Mouse (Mus musculus) lung, adult 2 months (tissue): ENCODE data around the gene Gimap4.

ENCODE experiments used
- CTCF ChIP-seq: fragments of 200-500 bp; IDR thresholded peaks from 2 replicates; pipeline ENCODE4 v1.5.1; 2011; ENCODE audit warnings: mild to moderate bottlenecking, low read length, control low read depth; ENCODE audit not compliant: insufficient read depth
- POLR2A ChIP-seq: fragments of 200-500 bp; IDR thresholded peaks from 2 replicates; pipeline ENCODE4 v1.6.1; 2011; ENCODE audit warnings: low read depth, mild to moderate bottlenecking, control low read depth, low read length, borderline replicate concordance; ENCODE audit errors: extremely low read depth

GRCm38 (mm10) chr6:48675931-48676859 is 8.2 kb upstream of the Gimap4 start, which contains the start of gene Gimap9:
- TF ChIP-seq POLR2A (peak; percentile 45; the same call in 1 of the 2 replicates), CTCF (no peak)
